Comparison of ENCODE assay signal across 14 mouse cellular contexts in the genomic region with DNA sequence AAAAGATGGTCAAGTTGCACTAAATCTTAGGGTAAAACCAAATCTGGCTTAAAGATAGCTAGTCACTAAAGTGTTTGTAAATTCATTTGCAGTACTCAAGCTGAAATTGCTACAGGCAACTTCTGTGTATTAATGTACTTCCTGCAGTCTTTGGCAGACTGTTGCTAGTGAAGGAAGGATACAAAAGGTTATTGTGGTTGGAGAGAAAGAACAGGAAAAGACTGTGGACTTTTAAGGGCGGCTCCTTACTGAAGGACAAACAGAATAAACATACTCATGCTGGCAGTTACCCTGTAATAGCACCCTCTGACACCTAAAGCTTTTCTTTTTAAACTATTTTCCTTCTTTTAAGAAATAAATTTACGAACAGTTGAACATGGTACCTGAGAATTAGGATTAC. TPM values are rescaled to one million over a fixed set of nuclear protein-coding genes. Genes with fewer than 3 reads are reported as not detected.
DNase-seq lines count a peak whose midpoint lies in the region; ATAC-seq and TF ChIP-seq lines count a peak whose summit lies in the region.
"Had no signal": no experiment of that assay in that cellular context is flagged by ENCODE, and none has a peak within 500 bp of the region (broad histone marks: within the 10 kb centered on the region; RNA-seq: fewer than 3 reads in every experiment).

No protein-coding gene starts in this region.

- ATAC-seq in frontal cortex, adult (ENCODE audit: low TSS enrichment) = no peak
- ATAC-seq: hindbrain, embryonic 16.5 days; liver, postnatal 0 days had no signal

- peak overlapping the region; percentile 21 for H3K27ac ChIP-seq in bone marrow macrophage, adult 2 months (ENCODE audit: insufficient read depth, low read depth, low read length)
- H3K27ac ChIP-seq: embryonic facial prominence, embryonic 12.5 days; midbrain, embryonic 10.5 days had no signal

- peaks cover 14% of the 10 kb centered on the region for H3K4me1 ChIP-seq in bone marrow macrophage, adult 2 months (ENCODE audit: control insufficient read depth, insufficient read depth, low read length)
- H3K4me1 ChIP-seq: embryonic facial prominence, embryonic 12.5 days; midbrain, embryonic 10.5 days had no signal

- DNase-seq in kidney, postnatal 14 days = peak; percentile 36
- DNase-seq in kidney, postnatal 4 days = no peak
- peak; percentile 53 for DNase-seq in Muller cell, postnatal 12 days (ENCODE audit: inconsistent ontology term)
- DNase-seq in naive thymus-derived CD4-positive, alpha-beta T cell, adult 2 months (ENCODE audit: low read depth) = peak; percentile 21
- no peak for DNase-seq in right cerebral cortex, postnatal 25 days
- DNase-seq: kidney, postnatal 25 days; layer of hippocampus, postnatal 36 days; liver, postnatal 0 days; thymus, postnatal 14 days had no signal

- TF ChIP-seq CTCF in bone marrow macrophage, adult 2 months (IDR thresholded peaks at IDR 0.05; ENCODE audit: low read depth, low read length) = no peak

- no peak for TF ChIP-seq POLR2A in bone marrow macrophage, adult 2 months (IDR thresholded peaks at IDR 0.05; ENCODE audit: borderline replicate concordance, low read depth, low read length)

- no peak overlapping the region for H3K4me3 ChIP-seq in bone marrow macrophage, adult 2 months (ENCODE audit: insufficient read depth, low read length)
- H3K4me3 ChIP-seq: embryonic facial prominence, embryonic 12.5 days; midbrain, embryonic 10.5 days had no signal

RNA-seq across cellular contexts. Expression of a gene that starts 50.2 kb away (rescaled TPM):
- polyA plus RNA-seq in bone marrow macrophage, adult 2 months (2012; ENCODE audit: insufficient read depth, insufficient read length, missing spikeins) = 51.2 and 53.0 TPM in 2 replicates

Comparison
In these comparisons a context has a peak if more than half of its experiments do, and no peak if none do; other contexts are left out.
1. DNase-seq: peak in kidney, postnatal 14 days (single experiment), Muller cell, postnatal 12 days (single experiment) and naive thymus-derived CD4-positive, alpha-beta T cell, adult 2 months (single experiment); none in kidney, postnatal 4 days (0 of 2) and right cerebral cortex, postnatal 25 days (single experiment).